Mouse (Mus musculus) heart, embryonic 16.5 days (tissue): ENCODE measurements around the gene Thsd1. TPM values are rescaled to one million over a fixed set of nuclear protein-coding genes. Genes with fewer than 3 reads are reported as not detected.

Experiments used
- ATAC-seq: fragments of 200-750 bp; cut with Nextera tagmentation; replicated peaks from 2 replicates; pipeline ENCODE4 v1.8.0; 2017; ENCODE audit warnings: moderate number of reproducible peaks; ENCODE audit not compliant: insufficient read depth, low FRiP score; ENCODE audit errors: extremely low read depth
- H3K27ac ChIP-seq: fragments of 300-500 bp; sonication (generic); 2 replicates; pipeline ENCODE4 v1.5.1; 2014; ENCODE audit warnings: mild to moderate bottlenecking, low read length, control low read depth, moderate library complexity
- H3K27me3 ChIP-seq: fragments of 300-500 bp; sonication (generic); 2 replicates; pipeline ENCODE4 v1.6.1; 2014; ENCODE audit warnings: low read length, mixed read lengths; ENCODE audit not compliant: control insufficient read depth, insufficient read depth
- H3K36me3 ChIP-seq: fragments of 300-500 bp; sonication (generic); 2 replicates; pipeline ENCODE4 v1.6.1; 2014; ENCODE audit not compliant: control insufficient read depth, insufficient read depth
- H3K4me1 ChIP-seq: fragments of 300-500 bp; sonication (generic); 2 replicates; pipeline ENCODE4 v1.6.1; 2014; ENCODE audit warnings: low read length, mixed read lengths; ENCODE audit not compliant: control insufficient read depth, insufficient read depth
- H3K4me2 ChIP-seq: fragments of 300-500 bp; sonication (generic); 2 replicates; pipeline ENCODE4 v1.6.1; 2014; ENCODE audit warnings: low read depth, mild to moderate bottlenecking, control low read depth, low read length
- H3K4me3 ChIP-seq: fragments of 300-500 bp; sonication (generic); 2 replicates; pipeline ENCODE4 v1.5.1; 2014; ENCODE audit warnings: mild to moderate bottlenecking, control low read depth, low read length
- H3K9ac ChIP-seq: fragments of 300-500 bp; sonication (generic); 2 replicates; pipeline ENCODE4 v1.6.1; 2014; ENCODE audit warnings: low read length, control low read depth
- H3K9me3 ChIP-seq: fragments of 300-500 bp; sonication (generic); replicated peaks from 2 replicates; pipeline ENCODE4 v1.6.1; 2016; ENCODE audit warnings: low read length; ENCODE audit not compliant: control insufficient read depth
- WGBS: fragments of 180-500 bp; shearing (Covaris S2); extraction: QIAGEN DNeasy Blood & Tissue Kit; methylation state at CpG from one replicate; pipeline ENCODE4 v1.1.7; 2014; 5-methylcytosine and 5-hydroxymethylcytosine counted together
- polyA plus RNA-seq: library from polyadenylated mRNA; unstranded; fragments of >200 nt; fragmentation: Nextera tagmentation; extraction: Ambion mirVana; gene quantifications from 2 replicates; pipeline ENCODE4 v1.2.1, GENCODE M21; 2015

Thsd1 gene
- polyA plus RNA-seq, 1 experiment from 2014 or later, result 13.2 TPM

- H3K27me3 ChIP-seq, result no peaks in the 10 kb centered on the region
- no peak overlapping the region for H3K4me3 ChIP-seq
- peak; percentile 85; the same call in 1 of the 2 replicates for ATAC-seq
- H3K27ac ChIP-seq, result peak overlapping the region; percentile 67
- no peak overlapping the region for H3K4me2 ChIP-seq
- peaks cover 31% of the 10 kb centered on the region for H3K36me3 ChIP-seq
- peaks cover 4% of the 10 kb centered on the region; the same call in 1 of the 2 replicates for H3K4me1 ChIP-seq
- H3K9ac ChIP-seq, result no peak overlapping the region
- H3K9me3 ChIP-seq, result no peaks in the 10 kb centered on the region
- WGBS, result 18% methylated on average over 5 of the region's 5 CpGs
These were observed 18.1 kb upstream of the Thsd1 start for GRCm38 (mm10) chr8:22209012-22209411.

GRCm38 (mm10) chr8:22214826-22215225 lies 12.3 kb upstream of the Thsd1 start:
- Histone ChIP-seq H3K9ac (no peak overlapping the region), H3K4me1 (no peaks in the 10 kb centered on the region), H3K4me3 (no peak overlapping the region), H3K9me3 (no peaks in the 10 kb centered on the region), H3K36me3 (peaks cover 41% of the 10 kb centered on the region), H3K27ac (no peak overlapping the region), H3K4me2 (no peak overlapping the region), H3K27me3 (no peaks in the 10 kb centered on the region)
- WGBS, result 87% methylated on average over 10 of the region's 10 CpGs
- ATAC-seq, result no peak

- H3K4me1 ChIP-seq, result peaks cover 4% of the 10 kb centered on the region; the same call in 1 of the 2 replicates
- peak overlapping the region; percentile 97 for H3K4me2 ChIP-seq
- H3K27ac ChIP-seq, result peak overlapping the region; percentile 58
- no peaks in the 10 kb centered on the region for H3K9me3 ChIP-seq
- H3K4me3 ChIP-seq, result no peak overlapping the region
- H3K27me3 ChIP-seq, result no peaks in the 10 kb centered on the region
- no peak for ATAC-seq
- no peak overlapping the region for H3K9ac ChIP-seq
- 49% methylated on average over 8 of the region's 8 CpGs for WGBS
- H3K36me3 ChIP-seq, result peaks cover 11% of the 10 kb centered on the region; the same call in 1 of the 2 replicates
These were observed 752 bp upstream of the Thsd1 start for GRCm38 (mm10) chr8:22226361-22226760.

- Histone ChIP-seq H3K9ac (peak overlapping the region; percentile 71), H3K27me3 (no peaks in the 10 kb centered on the region), H3K4me3 (peak overlapping the region; percentile 64), H3K36me3 (no peaks in the 10 kb centered on the region), H3K27ac (peak overlapping the region; percentile 79), H3K9me3 (no peaks in the 10 kb centered on the region), H3K4me2 (peak overlapping the region; percentile 97), H3K4me1 (peaks cover 4% of the 10 kb centered on the region; the same call in 1 of the 2 replicates)
- ATAC-seq, result peak; percentile 63; the same call in 1 of the 2 replicates
- 46% methylated on average over 7 of the region's 7 CpGs for WGBS
These were observed 1.5 kb downstream of the Thsd1 start for GRCm38 (mm10) chr8:22228621-22229020.

GRCm38 (mm10) chr8:22242986-22243385 lies 15.9 kb downstream of the Thsd1 start:
- Histone ChIP-seq H3K36me3 (no peaks in the 10 kb centered on the region), H3K9me3 (no peaks in the 10 kb centered on the region), H3K4me1 (no peaks in the 10 kb centered on the region), H3K4me2 (no peak overlapping the region), H3K27me3 (no peaks in the 10 kb centered on the region), H3K4me3 (no peak overlapping the region), H3K9ac (no peak overlapping the region), H3K27ac (no peak overlapping the region)
- no peak for ATAC-seq
- WGBS, result 77% methylated on average over 9 of the region's 9 CpGs

GRCm38 (mm10) chr8:22245663-22246062 lies 18.6 kb downstream of the Thsd1 start:
- Histone ChIP-seq H3K4me1 (no peaks in the 10 kb centered on the region), H3K27me3 (no peaks in the 10 kb centered on the region), H3K4me3 (no peak overlapping the region), H3K36me3 (no peaks in the 10 kb centered on the region), H3K9me3 (no peaks in the 10 kb centered on the region), H3K27ac (no peak overlapping the region), H3K9ac (no peak overlapping the region), H3K4me2 (no peak overlapping the region)
- WGBS, result 56% methylated on average over 1 of the region's 1 CpGs
- no peak for ATAC-seq

- WGBS, result 88% methylated on average over 12 of the region's 12 CpGs
- ATAC-seq, result no peak
- Histone ChIP-seq H3K27me3 (no peaks in the 10 kb centered on the region), H3K4me2 (no peak overlapping the region), H3K4me3 (no peak overlapping the region), H3K4me1 (no peaks in the 10 kb centered on the region), H3K9ac (no peak overlapping the region), H3K36me3 (no peaks in the 10 kb centered on the region), H3K9me3 (no peaks in the 10 kb centered on the region), H3K27ac (no peak overlapping the region)
These were observed 20.8 kb downstream of the Thsd1 start for GRCm38 (mm10) chr8:22247956-22248355.

GRCm38 (mm10) chr8:22249080-22249479 lies 22.0 kb downstream of the Thsd1 start:
- peaks cover 2% of the 10 kb centered on the region; the same call in 1 of the 2 replicates for H3K36me3 ChIP-seq
- ATAC-seq, result no peak

GRCm38 (mm10) chr8:22258946-22259450 lies 31.9 kb downstream of the Thsd1 start:
- no peaks in the 10 kb centered on the region; the same call in 1 of the 2 replicates for H3K36me3 ChIP-seq
- no peaks in the 10 kb centered on the region for H3K27me3 ChIP-seq
- H3K9me3 ChIP-seq, result peaks cover 2% of the 10 kb centered on the region
- ATAC-seq, result no peak
- no peak overlapping the region for H3K27ac ChIP-seq
- peaks cover 5% of the 10 kb centered on the region for H3K4me1 ChIP-seq
- no peak overlapping the region for H3K4me3 ChIP-seq
- H3K4me2 ChIP-seq, result no peak overlapping the region
- H3K9ac ChIP-seq, result no peak overlapping the region
- 76% methylated on average over 18 of the region's 18 CpGs for WGBS

More at GRCm38 (mm10) chr8:22249080-22249479, 22.0 kb downstream of the Thsd1 start:
- Histone ChIP-seq H3K27ac (no peak overlapping the region), H3K4me1 (no peaks in the 10 kb centered on the region), H3K9ac (no peak overlapping the region), H3K27me3 (no peaks in the 10 kb centered on the region), H3K9me3 (peaks cover 5% of the 10 kb centered on the region), H3K4me2 (no peak overlapping the region), H3K4me3 (no peak overlapping the region)
- WGBS, result 81% methylated on average over 9 of the region's 9 CpGs
